Mouse (Mus musculus) brown adipose tissue, adult 24 weeks (tissue): ENCODE results near the gene Medag. TPM values are rescaled to one million over a fixed set of nuclear protein-coding genes. Genes with fewer than 3 reads are reported as not detected.

ENCODE experiments used
- H3K27ac ChIP-seq: fragments of 200-500 bp; replicated peaks from 2 replicates; pipeline ENCODE4 v1.5.1; 2012; ENCODE audit warnings: low read depth, mild to moderate bottlenecking, low read length
- H3K4me1 ChIP-seq: fragments of 200-500 bp; 2 replicates; pipeline ENCODE4 v1.6.1; 2012; ENCODE audit warnings: low read length, mixed read lengths; ENCODE audit not compliant: control insufficient read depth, insufficient read depth, insufficient read length
- H3K4me3 ChIP-seq: fragments of 200-500 bp; 2 replicates; pipeline ENCODE4 v1.5.1; 2012; ENCODE audit warnings: low read depth, mild to moderate bottlenecking, low read length, moderate library complexity; ENCODE audit not compliant: insufficient read depth
- polyA plus RNA-seq: library from polyadenylated mRNA; stranded (reverse); fragments of >200 nt; gene quantifications from 2 replicates; pipeline ENCODE4 v1.2.4, GENCODE M21; 2012; ENCODE audit not compliant: missing spikeins, insufficient read depth, insufficient read length

Gene Medag
- polyA plus RNA-seq, 1 experiment = 12.4 TPM

GRCm38 (mm10) chr5:149433618-149434017, 22.1 kb downstream of the Medag start:
- H3K4me3 ChIP-seq = no peak overlapping the region
- H3K27ac ChIP-seq = no peak overlapping the region
- no peaks in the 10 kb centered on the region for H3K4me1 ChIP-seq

GRCm38 (mm10) chr5:149434141-149434690, 22.7 kb downstream of the Medag start:
- H3K27ac ChIP-seq = no peak overlapping the region

GRCm38 (mm10) chr5:149436541-149436940, 25.0 kb downstream of the Medag start:
- Histone ChIP-seq H3K27ac (no peak overlapping the region), H3K4me3 (no peak overlapping the region), H3K4me1 (no peaks in the 10 kb centered on the region; the same call in 1 of the 2 replicates)

More at GRCm38 (mm10) chr5:149434141-149434690, 22.7 kb downstream of the Medag start:
- Histone ChIP-seq H3K4me1 (no peaks in the 10 kb centered on the region), H3K4me3 (no peak overlapping the region)

- Histone ChIP-seq H3K4me3 (no peak overlapping the region), H3K4me1 (no peaks in the 10 kb centered on the region; the same call in 1 of the 2 replicates), H3K27ac (no peak overlapping the region)
Observed at GRCm38 (mm10) chr5:149437150-149437549, 25.6 kb downstream of the Medag start.

GRCm38 (mm10) chr5:149439531-149440179, 28.1 kb downstream of the Medag start, which contains the start of gene Tex26:
Gene Tex26 (plus strand): TSS chr5:149439660.
- Histone ChIP-seq H3K4me3 (peak within 1 kb of the TSS; percentile 40), H3K27ac (no peak within 1 kb of the TSS), H3K4me1 (no peaks in the 10 kb centered on the region; the same call in 1 of the 2 replicates)

- Histone ChIP-seq H3K27ac (no peak overlapping the region), H3K4me3 (peak overlapping the region; percentile 23)
Observed at GRCm38 (mm10) chr5:149440180-149440573, 28.6 kb downstream of the Medag start.

GRCm38 (mm10) chr5:149441646-149442276, 30.2 kb downstream of the Medag start:
- no peak overlapping the region for H3K4me3 ChIP-seq
- no peak overlapping the region for H3K27ac ChIP-seq

More at GRCm38 (mm10) chr5:149440180-149440573, 28.6 kb downstream of the Medag start:
- no peaks in the 10 kb centered on the region; the same call in 1 of the 2 replicates for H3K4me1 ChIP-seq

GRCm38 (mm10) chr5:149442277-149442660, 30.7 kb downstream of the Medag start:
- Histone ChIP-seq H3K27ac (no peak overlapping the region), H3K4me1 (no peaks in the 10 kb centered on the region; the same call in 1 of the 2 replicates), H3K4me3 (no peak overlapping the region)

More at GRCm38 (mm10) chr5:149441646-149442276, 30.2 kb downstream of the Medag start:
- no peaks in the 10 kb centered on the region; the same call in 1 of the 2 replicates for H3K4me1 ChIP-seq

GRCm38 (mm10) chr5:149444451-149444850, 32.9 kb downstream of the Medag start:
- Histone ChIP-seq H3K4me1 (no peaks in the 10 kb centered on the region; the same call in 1 of the 2 replicates), H3K27ac (no peak overlapping the region), H3K4me3 (no peak overlapping the region)

GRCm38 (mm10) chr5:149446495-149446894, 34.9 kb downstream of the Medag start:
- Histone ChIP-seq H3K4me3 (no peak overlapping the region), H3K4me1 (no peaks in the 10 kb centered on the region), H3K27ac (no peak overlapping the region)

GRCm38 (mm10) chr5:149447733-149448132, 36.2 kb downstream of the Medag start:
- H3K4me1 ChIP-seq = no peaks in the 10 kb centered on the region
- H3K27ac ChIP-seq = no peak overlapping the region
- no peak overlapping the region for H3K4me3 ChIP-seq

- no peak overlapping the region for H3K27ac ChIP-seq
- no peaks in the 10 kb centered on the region for H3K4me1 ChIP-seq
- H3K4me3 ChIP-seq = no peak overlapping the region
Observed at GRCm38 (mm10) chr5:149449406-149449805, 37.9 kb downstream of the Medag start.

- Histone ChIP-seq H3K4me1 (no peaks in the 10 kb centered on the region), H3K27ac (no peak overlapping the region), H3K4me3 (no peak overlapping the region)
Observed at GRCm38 (mm10) chr5:149451209-149451681, 39.7 kb downstream of the Medag start.

- Histone ChIP-seq H3K27ac (no peak overlapping the region), H3K4me3 (no peak overlapping the region), H3K4me1 (no peaks in the 10 kb centered on the region)
Observed at GRCm38 (mm10) chr5:149454281-149454680, 42.7 kb downstream of the Medag start.

GRCm38 (mm10) chr5:149456544-149456943, 45.0 kb downstream of the Medag start:
- Histone ChIP-seq H3K27ac (no peak overlapping the region), H3K4me3 (no peak overlapping the region), H3K4me1 (no peaks in the 10 kb centered on the region)
